Mouse (Mus musculus) cortical plate, adult 2 months (tissue): ENCODE results near the gene Cpped1. TPM values are rescaled to one million over a fixed set of nuclear protein-coding genes. Genes with fewer than 3 reads are reported as not detected.

Source experiments
- H3K27ac ChIP-seq: fragments of 200-500 bp; 2 replicates; pipeline ENCODE4 v1.5.1; 2012; ENCODE audit warnings: low read length, control low read depth, inconsistent platforms; ENCODE audit not compliant: insufficient read depth
- H3K4me1 ChIP-seq: fragments of 200-500 bp; 2 replicates; pipeline ENCODE4 v1.6.1; 2011; ENCODE audit warnings: low read length; ENCODE audit not compliant: control insufficient read depth, insufficient read depth
- H3K4me3 ChIP-seq: fragments of 200-500 bp; 2 replicates; pipeline ENCODE4 v1.5.1; 2011; ENCODE audit warnings: mild to moderate bottlenecking, low read length, control low read depth; ENCODE audit not compliant: insufficient read depth
- CTCF ChIP-seq: fragments of 200-500 bp; IDR thresholded peaks from 2 replicates; pipeline ENCODE4 v1.5.1; 2011; ENCODE audit warnings: mild to moderate bottlenecking, control low read depth, low read length; ENCODE audit not compliant: insufficient read depth; ENCODE audit errors: extremely low read depth
- POLR2A ChIP-seq: fragments of 200-500 bp; IDR thresholded peaks from 2 replicates; pipeline ENCODE4 v1.6.1; 2011; ENCODE audit warnings: mild to moderate bottlenecking, low read length, control low read depth; ENCODE audit not compliant: insufficient read depth; ENCODE audit errors: extremely low read depth
- polyA plus RNA-seq: library from polyadenylated mRNA; depleted of rRNA; stranded (reverse); fragments of >200 nt; gene quantifications from 2 replicates; pipeline ENCODE4 v1.2.3, GENCODE M21; 2012; rRNA removed

Gene Cpped1
- 24.7 and 25.6 TPM in 2 replicates for polyA plus RNA-seq

DNA sequence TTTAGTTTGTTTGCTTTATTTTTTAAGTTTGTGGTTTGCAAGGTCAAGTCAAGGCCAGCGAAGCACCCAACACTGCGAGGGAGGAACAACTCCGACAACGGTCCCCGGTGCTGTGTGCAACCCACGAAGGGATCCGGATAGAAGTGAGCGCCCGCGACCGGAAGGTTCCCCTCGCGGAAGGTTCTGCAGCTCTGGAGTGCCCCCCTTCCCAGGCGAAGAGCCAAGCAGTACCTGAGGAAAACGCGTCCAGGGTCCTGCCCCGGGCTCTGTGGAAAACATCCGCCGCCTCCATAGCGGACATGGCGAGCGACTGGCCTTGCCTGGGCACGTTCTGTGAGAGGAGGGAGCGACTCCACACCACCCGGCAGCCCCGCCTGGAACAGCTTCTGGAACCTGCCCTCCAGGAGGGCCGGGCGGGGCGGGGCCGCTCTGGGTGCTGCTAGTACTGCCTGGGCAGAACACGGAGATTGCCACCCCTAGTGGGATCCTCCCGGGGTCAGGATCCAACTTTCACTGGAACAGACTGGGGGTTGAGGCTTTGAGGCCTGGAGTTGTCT lies at the start of gene Cpped1:
Gene Cpped1 (minus strand): TSS at position 411 of the 557 bp plus-strand sequence.
- TF ChIP-seq POLR2A = peak; percentile 76
- no peak for TF ChIP-seq CTCF
- Histone ChIP-seq H3K4me1 (peaks cover 4% of the 10 kb centered on the region; the same call in 1 of the 2 replicates), H3K27ac (peak within 1 kb of the TSS; percentile 93), H3K4me3 (peak within 1 kb of the TSS; percentile 54)

DNA sequence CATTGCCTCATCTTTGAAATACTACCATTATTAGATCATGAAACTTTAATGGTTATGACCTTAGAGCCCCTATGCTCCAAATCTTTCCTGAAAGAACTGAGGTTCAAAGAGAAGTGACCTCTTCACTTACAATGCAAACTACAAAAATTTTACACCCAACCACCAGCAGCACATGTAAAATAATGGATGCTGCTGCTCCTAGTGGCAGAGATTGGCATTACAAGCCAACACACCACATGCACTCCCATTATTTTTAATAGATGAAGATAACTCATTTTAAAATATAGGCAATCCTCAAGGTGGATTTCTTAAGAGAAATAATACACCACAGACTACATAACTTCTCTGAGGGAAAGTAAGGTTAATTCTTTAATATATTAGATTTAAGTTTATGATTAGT lies 31.2 kb upstream of the Cpped1 start:
- no peak overlapping the region for H3K4me3 ChIP-seq
- no peaks in the 10 kb centered on the region for H3K4me1 ChIP-seq
- no peak overlapping the region for H3K27ac ChIP-seq
- TF ChIP-seq CTCF = peak; percentile 64
- no peak for TF ChIP-seq POLR2A

GRCm38 (mm10) chr16:11910801-11911200 lies 1.6 kb upstream of the Cpped1 start:
- H3K4me1 ChIP-seq = peaks cover 4% of the 10 kb centered on the region; the same call in 1 of the 2 replicates
- TF ChIP-seq POLR2A (no peak), CTCF (no peak)

DNA sequence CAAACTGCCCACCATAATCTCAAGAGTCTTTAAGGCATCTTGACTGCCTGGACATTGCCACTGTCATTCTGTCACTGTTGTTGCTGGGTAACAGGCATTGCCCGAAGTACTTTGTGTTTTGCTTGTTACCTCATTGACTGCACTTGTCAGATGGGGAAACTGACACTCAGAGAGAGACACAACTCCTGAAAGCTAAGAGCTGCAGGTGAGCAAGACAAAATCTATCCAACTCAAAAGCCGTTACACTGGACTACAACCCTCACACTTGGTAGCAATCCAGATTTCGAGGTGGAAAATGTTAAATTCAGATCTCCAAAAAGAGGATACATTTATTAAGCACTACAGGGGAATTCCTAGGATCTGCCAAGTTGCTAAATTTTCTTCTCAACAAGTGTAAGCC lies 572 bp upstream of the Cpped1 start:
- H3K27ac ChIP-seq = no peak overlapping the region
- peak overlapping the region; percentile 54; the same call in 1 of the 2 replicates for H3K4me3 ChIP-seq
- TF ChIP-seq CTCF (no peak), POLR2A (no peak)
- H3K4me1 ChIP-seq = peaks cover 4% of the 10 kb centered on the region; the same call in 1 of the 2 replicates

More at GRCm38 (mm10) chr16:11910801-11911200, 1.6 kb upstream of the Cpped1 start:
- Histone ChIP-seq H3K27ac (no peak overlapping the region), H3K4me3 (no peak overlapping the region)

DNA sequence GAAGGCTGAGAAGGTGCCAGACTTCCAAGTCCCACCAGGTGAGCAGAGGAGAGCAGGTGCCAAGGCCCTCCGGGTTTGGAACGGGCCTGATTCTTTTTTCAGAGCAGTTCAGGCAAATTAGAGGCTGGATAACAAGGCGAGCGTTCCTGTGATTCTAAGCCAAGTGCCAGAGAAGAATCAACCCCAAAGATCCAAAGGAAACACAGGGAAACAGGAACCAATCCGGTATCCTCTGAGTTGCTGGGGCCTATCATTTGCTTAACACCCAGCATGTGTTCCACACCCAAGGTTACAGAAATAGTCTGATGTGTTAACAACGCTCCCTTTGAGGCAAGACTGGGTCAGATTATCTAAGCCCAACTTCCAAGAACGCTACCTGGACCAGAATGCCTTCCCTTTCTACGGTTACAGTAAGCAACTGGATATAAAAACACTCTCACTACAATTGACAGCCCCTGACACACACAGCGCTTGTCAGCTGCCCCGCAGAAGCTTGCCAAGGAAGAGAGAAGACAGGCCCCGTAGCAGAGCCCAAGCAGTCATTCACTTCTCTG lies 707 bp downstream of the Cpped1 start:
- peak overlapping the region; percentile 93 for H3K27ac ChIP-seq
- H3K4me3 ChIP-seq = peak overlapping the region; percentile 54
- no peak for TF ChIP-seq CTCF
- TF ChIP-seq POLR2A = no peak
- H3K4me1 ChIP-seq = peaks cover 4% of the 10 kb centered on the region; the same call in 1 of the 2 replicates

DNA sequence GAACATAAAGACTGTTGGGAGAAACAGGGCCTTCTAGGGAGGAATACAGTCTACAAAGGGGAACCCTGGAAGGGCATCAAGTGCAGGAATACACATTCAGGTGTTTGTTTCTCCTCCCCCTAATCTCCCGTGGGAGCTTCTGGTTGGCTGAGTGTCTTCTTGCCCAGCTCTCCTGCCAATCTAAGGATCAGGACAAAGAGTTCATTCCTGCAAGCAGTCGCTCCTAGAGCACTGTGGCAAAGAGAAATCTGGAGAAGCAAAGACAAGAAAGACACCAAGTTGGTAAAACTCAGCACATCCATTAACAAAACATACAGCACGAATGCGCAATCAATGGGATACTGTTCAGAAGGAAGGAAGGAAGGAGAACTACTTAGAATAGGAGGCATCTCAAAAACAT lies 1.4 kb downstream of the Cpped1 start:
- TF ChIP-seq CTCF (no peak), POLR2A (no peak)
- H3K4me1 ChIP-seq = peaks cover 4% of the 10 kb centered on the region; the same call in 1 of the 2 replicates
- peak overlapping the region; percentile 54; the same call in 1 of the 2 replicates for H3K4me3 ChIP-seq
- H3K27ac ChIP-seq = no peak overlapping the region

- TF ChIP-seq CTCF (no peak), POLR2A (no peak)
- Histone ChIP-seq H3K4me1 (peaks cover 4% of the 10 kb centered on the region; the same call in 1 of the 2 replicates), H3K27ac (no peak overlapping the region), H3K4me3 (no peak overlapping the region)
Measured at GRCm38 (mm10) chr16:11906906-11907305, 2.3 kb downstream of the Cpped1 start.

DNA sequence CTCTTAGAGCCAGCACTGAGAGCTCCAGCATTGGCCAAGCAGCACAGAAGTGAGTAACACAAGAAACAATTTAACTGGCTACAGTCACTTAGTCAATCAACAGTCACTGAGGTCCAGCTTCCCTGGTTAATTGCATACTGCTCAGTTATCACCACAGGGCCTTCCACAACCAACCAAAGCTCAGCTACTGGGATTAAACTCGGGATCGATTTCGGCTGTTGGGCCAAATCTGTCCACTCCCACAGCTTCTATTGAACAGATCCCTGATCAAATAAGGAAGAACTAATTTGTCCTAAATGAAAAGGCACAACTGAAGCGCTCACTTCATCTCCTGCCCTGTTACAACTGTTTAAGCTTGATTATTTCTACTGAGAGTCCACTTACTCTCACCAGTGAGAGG lies 4.0 kb downstream of the Cpped1 start:
- Histone ChIP-seq H3K4me1 (peaks cover 4% of the 10 kb centered on the region; the same call in 1 of the 2 replicates), H3K27ac (no peak overlapping the region), H3K4me3 (no peak overlapping the region)
- TF ChIP-seq CTCF (no peak), POLR2A (no peak)

DNA sequence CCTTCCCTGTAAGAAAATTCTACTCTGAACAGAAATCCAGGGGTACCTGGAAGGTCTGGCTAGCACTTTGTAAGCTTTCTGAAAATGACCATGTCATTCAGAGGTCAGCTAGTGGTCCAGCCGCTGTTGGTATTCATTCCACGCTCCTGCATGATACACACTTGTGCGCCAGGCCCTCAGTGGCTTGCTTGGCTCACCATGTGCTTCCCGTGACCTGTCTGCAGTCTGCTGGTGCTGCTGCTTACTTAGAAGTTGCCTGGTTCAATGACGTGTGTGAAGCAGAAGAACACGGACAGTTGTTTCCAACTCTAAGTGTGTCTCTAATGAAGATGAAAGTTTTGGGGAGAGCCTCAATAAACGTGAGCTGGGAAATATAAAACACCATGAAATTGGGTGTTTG lies 7.2 kb downstream of the Cpped1 start:
- no peaks in the 10 kb centered on the region for H3K4me1 ChIP-seq
- no peak overlapping the region for H3K4me3 ChIP-seq
- TF ChIP-seq POLR2A (no peak), CTCF (no peak)
- H3K27ac ChIP-seq = no peak overlapping the region

- TF ChIP-seq POLR2A = no peak
- Histone ChIP-seq H3K4me1 (no peaks in the 10 kb centered on the region), H3K27ac (no peak overlapping the region), H3K4me3 (no peak overlapping the region)
Measured at GRCm38 (mm10) chr16:11900341-11900740, 8.9 kb downstream of the Cpped1 start.
